Mouse (Mus musculus): ENCODE data around the gene Dnah3. TPM values are rescaled to one million over a fixed set of nuclear protein-coding genes. Genes with fewer than 3 reads are reported as not detected.

Dnah3 gene
- total RNA-seq, 2 experiments from 2014 or later, result 0.05 to 0.13 TPM

DNA sequence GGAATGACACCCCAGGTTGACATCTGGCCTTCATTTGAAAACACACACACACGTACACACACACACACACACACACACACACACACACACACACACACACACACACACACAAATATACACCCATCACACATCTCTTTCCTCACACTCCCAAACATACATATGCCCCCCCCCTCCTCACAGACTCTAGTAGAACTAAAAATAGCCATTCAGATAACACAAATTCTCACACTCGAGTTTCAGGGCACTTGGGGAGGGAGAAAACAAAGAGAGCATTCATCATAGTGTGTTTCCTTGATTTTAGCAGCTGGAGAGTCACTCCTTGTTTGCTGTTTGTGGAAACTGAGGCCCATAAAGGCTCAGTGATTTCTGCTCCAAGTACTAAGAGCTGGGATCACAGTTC is 41.1 kb downstream of the Dnah3 start:
- no peak for DNase-seq

DNA sequence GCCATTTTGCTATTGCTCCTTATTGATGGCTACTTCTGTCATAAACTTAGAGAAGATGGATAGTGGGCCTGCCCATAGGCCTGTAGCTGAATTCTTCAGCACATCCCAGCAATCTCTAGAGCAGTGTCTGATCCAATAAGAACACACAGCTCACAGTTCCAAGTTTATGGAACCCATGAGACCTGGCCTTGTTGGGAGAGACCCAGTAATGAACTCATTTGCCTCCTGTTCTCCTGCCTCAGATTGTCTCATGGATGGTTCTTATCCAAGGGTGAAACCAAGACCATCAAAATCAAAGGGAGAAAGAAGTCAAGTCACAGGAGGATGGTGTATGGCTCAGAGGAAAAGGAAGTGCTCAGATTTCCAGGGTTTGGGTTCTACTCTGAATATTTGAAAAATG is 44.6 kb downstream of the Dnah3 start:
- DNase-seq, result peak; percentile 61

DNA sequence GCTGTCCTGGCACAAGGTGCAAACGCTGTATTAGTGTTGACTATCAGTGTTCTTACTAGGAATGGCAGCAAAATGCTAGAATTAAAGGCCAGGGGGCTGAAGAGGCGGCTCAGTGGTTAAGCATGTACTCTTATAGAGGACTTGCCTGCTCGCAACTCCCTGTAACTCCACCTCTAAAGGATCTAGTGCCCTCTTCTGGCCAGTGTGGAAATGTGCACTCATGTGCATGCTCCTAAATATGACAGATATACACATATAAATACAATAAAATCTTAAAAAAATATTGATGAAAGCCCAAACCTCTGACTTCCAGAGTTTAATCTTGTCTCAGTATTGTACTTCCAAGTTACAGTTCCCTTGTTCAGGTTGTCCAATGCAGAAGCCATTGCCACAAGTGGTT is 51.1 kb downstream of the Dnah3 start:
- DNase-seq, result no peak

DNA sequence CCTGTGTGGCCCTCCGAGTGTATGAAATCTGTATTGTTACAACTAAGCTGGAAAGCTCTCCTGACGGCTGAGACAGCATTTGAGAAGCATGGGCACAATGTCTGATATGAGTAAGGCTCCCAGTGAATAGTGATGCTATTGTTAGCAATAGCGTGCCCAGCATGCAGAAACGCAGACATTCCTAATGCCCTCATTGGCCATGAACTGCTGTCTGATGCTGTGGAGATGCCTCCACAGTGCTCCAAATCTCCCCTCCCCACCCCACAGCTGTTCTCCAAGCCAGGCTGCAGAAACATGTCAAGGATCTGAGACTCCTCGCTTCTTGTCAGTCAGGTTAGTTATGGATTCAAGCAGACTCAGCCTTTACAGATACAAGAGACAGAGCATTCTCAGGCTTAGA is 58.7 kb downstream of the Dnah3 start:
- no peak for DNase-seq

DNA sequence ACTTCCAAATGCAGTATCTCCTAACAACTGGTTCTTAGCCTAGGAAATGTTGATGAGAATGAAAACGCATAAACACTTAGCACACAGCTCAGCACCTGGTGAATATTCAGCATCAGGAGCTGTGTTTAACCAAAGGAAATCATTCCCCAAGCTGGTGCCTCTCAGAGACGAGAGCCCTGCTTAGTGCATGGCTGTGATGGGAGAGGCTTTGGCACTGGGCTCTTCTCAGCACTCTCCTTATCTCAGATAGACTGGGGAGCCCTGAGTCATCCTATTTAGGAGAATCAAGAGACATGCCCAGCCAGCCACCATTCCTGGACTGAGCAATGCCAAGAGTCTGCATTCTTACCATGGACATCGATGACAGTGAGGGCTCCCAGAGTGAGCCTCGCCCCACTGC is 60.1 kb downstream of the Dnah3 start:
- DNase-seq, result no peak

DNA sequence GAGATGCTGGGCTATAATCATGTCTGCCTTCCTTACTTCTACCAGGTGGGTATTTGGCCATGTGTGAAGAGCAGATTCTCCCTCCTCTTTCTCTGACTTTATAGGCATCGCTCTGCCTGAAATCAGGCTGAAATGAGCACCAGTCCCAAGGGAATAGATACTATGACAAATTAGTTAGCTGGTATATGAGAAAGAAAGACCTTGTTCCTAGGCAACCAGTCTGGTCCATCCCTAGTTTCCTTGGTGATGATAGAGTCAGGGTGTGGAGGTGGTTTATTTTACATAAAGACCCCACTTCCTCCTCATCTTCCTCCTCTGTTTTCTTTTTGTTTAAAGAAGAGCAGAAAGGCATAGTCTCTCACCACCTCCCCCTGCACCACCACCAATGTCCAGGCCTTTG is 60.5 kb downstream of the Dnah3 start:
- no peak for DNase-seq

DNA sequence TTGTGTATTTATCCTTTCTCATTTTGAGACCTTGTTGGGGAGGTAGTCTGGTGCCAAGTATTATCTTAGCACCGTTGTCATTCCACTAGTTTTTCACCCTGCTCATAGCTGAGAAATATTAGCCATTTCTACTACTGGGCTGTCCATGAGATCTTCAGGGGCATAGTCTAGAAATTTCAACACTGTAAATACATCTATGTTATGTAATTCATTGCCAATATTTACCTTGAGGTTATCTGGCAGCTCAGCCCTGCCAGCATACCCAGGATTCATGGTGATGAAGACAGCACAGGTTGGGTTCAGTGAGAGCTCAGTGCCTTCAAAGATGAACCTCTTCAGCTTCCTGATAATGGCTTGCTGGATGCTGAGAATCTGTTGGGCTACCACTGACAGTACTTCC is 66.4 kb downstream of the Dnah3 start:
- no peak for DNase-seq

DNA sequence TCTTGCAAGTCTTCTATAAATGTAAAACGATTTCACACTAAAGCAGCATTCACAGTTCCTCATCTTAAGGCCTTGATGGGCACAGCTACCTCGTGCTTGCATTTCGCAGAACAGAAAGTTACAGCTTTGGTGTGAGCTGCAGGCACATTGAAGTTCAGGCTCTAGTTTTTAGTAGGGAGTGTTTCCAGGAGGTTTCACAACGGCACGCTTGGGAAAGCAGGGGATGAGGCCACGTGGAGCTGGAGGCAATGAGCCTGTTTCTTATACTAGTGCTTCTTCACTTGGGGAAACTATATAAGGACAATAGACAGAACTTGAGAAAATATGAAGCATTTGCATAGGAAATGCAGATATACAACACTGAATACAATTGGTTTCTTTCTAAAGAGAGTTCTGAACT is 98.0 kb downstream of the Dnah3 start:
- DNase-seq, result peak; percentile 10

DNA sequence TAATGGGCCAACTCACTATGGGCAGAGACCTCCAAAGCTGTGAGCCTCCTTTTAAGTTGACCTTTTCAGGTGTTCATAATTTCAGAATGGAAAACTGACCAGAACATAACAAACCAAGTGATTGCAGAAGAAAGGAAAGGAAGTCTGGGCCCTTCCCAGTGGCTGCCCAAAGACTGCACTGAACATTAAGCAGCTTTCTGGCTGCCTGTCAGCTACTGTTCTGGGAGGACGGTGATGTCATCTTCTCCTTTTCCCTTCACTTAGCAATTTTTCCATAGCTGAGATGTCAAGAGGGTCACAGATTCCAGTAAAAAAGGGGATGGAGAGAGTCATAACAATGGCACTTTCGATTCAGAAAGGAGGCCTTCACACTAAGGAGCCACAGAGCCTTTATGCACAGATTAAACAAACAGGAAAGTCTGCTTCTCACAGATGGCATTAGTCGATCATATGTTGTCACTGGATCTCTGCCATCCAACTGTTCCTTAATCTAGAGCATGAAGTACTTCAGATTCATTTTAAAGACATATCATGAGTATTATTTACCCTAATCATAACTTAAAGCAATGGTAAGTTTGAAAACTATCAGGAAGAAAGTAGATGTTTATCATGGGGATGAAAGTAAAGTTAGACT is 109.7 kb downstream of the Dnah3 start:
- peak; percentile 23 for DNase-seq

DNA sequence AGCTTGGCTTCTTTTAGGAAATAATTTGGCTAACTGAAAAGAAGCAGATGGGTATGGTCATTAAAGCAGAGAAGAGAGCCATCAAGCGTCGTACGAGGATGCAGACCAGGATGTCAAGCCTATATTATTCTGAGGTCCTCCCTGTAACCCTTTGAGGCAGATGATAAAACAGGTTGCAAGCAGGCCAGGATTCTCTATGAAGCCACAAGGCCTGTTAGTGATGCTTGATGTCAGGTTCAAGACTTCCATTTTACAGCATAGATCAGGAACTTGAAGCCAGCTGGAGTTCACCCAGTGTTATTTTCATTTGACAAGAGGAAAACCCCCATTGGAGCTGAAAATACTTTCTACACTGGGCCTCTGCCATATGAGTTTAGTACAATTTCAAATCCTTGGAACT is 114.9 kb downstream of the Dnah3 start:
- DNase-seq, result no peak

DNA sequence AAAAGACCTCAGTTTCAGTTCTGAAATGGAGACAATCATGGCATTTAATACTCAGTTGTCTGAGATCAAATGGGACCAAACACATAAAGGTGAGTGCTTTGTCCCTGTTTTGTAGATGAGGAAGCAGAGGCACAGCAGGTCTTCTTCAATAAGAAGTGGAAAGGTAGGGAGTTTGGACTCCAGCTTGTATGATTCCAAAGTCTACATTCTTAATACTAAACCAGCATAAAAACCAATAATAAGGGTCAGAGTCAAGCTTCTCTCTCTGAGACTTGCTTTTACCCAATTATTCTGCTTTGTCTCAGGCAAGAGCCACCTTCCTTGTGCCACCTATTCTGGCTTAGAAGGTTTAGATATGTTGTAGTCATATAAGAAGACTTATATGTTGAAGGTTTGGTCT is 116.5 kb downstream of the Dnah3 start:
- DNase-seq, result no peak

DNA sequence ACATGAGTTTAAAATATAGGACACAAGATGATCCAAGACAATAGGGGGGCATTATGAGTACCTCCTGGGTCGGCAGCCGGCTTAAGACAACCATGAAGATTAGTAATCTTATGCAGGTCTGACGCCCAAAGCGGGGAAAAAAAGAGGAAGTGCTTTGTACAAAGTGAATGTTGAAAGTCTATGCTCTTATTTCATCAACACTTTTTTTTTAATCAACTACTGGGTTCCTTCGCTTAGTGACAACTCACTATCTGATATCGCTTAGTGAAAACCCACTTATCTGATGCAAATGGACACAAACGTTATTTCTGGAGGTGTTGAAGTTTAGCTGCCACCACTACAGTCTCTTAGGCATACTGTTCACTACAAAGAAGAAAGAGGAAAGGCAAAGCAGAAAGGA is 117.5 kb downstream of the Dnah3 start:
- DNase-seq, result no peak

DNA sequence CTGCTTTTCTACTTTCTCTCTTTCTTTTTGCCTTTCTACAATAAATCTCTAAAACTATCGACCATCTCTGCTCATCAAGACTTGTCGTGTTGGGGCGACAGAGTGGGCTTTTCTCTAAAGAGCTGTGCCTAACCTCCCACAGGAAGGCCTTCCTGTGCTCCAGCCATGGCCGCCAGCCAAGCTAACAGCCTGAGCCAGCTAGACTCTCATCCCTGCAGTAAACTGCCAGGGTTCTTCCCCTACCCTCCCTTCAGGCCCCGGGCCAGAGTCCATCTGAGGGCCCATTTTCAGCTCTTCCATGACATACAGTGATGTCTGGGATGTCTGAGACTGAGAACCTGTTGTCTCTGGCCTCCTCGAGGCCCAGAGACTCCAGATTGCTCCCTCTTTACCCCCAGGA is 118.8 kb downstream of the Dnah3 start:
- no peak for DNase-seq

DNA sequence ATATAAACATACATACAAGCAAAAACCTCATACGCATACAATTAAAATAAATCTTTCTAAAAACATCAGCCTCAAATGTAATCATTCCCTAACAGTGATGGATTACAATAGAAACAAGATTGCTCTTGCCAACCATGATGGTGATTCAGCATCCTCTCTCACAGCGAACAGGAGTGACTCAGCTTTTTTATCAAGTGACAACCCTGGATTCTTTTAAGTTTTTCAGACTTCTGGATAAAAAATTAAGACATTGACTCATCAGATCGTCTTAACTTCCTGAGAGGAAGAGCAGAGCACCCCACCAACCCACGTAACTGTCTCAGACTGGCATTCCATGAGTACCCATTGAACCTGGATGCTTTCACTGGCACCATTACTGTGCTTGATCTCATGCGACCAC is 120.9 kb downstream of the Dnah3 start:
- DNase-seq, result no peak

DNA sequence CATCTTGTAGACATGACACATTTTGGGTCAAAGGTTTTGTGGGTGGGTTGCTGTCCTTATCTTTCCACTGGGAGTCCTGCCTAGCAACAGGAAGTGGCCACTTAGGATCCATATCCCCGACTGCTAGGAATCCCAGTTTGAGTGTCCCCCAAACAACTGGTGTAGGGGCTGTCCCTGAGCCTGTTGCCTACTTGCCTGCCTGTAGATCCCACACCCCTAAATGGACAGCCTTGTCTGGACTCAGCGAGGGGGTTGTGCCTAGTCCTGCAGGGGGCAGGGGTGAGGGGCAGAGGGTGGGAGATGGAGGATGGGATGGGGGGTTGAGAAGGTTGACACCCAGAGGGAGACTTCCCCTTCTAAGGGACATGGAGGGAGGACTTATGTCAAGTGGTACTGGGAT is 125.8 kb downstream of the Dnah3 start:
- no peak for DNase-seq

DNA sequence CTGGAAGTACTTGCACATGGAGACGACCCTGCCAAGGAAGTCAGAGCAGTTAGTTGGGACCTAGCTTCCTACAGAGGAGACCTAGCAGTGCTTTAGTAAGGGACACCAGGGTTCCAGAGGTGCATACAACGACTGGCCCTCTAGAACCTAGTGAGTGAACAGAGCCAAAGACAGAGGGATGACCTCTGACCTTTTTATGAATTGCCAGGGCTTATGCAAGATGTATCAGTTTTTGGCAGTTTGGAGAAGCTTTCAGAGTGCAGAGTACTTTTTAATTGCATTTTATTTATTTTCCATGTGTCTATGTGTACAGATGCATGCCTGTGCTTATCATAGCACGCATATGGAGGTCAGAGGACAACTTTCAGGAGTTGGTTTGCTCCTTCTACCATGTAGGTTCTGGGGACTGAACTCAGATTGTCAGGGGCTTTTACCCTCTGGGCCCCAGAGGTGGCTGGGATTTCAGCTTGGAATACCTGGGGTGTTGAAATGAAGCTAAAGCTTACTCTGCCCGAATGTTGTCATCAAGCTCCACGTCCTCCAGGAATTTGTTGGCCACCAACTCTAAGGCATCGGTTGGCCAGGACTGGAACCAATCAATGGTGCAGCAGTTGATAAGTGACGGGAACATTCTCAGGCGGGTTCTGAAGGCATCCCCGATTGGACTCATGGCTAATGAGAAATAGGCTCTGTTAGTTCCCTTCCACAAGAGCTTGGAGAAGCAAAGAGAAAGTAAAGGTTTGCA is 129.3 kb downstream of the Dnah3 start:
- DNase-seq, result no peak

DNA sequence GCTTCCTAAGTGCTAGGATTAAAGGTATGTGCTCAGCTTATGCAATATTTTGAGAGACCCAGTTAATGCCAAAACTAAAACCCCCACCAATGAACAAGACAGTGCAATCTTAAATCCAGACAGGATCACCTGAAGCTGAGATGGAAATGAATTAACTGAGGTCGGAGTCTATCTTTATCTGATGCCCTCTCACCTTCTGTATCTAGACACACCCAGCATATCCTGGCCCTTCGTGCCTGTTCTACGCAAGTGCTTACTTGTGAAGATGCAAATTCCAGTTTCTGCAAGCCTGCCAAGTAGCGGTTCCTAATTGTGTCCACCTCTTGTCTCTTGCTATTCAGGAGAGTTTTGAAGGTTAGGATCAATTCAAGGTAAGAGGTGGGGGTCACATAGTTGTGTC is 129.9 kb downstream of the Dnah3 start:
- DNase-seq, result no peak

DNA sequence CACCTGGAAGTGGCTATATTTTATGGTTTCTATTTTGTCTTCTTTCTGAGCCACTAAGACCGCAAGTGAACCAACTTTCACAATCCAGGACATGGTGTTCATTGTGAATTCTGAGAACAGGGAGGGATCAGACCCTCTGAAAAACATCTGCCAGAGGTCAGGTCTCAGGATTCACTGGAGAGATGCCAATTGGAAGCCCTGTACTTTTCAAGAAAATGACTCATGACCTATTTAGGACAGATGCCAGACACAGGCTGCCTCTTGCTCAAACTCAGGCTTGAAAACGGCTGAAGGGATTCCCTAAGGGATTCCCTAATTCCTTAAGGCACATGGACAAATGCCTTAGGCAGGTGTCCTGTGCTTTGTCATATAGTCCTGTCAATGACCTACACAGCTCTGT is 134.0 kb downstream of the Dnah3 start:
- DNase-seq, result peak; percentile 73

DNA sequence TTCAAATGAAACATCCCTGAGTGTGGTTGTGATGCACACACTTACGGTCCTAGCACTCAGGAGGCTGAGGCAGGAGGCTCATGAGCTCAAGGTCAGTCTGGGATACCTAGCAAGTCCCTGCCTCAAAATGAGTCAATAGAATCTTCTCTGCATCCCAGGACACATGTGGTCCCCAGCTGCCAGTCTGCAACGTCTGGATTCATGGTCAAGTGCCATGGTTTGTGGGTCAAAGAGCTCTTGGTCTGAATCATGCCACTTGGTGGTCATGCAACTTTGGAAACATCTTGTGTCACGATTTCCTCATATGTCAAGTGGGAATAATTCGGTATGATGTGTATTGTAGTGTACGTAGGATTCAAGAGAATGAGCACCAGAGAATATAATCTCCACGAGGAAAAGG is 134.5 kb downstream of the Dnah3 start:
- DNase-seq, result no peak

DNA sequence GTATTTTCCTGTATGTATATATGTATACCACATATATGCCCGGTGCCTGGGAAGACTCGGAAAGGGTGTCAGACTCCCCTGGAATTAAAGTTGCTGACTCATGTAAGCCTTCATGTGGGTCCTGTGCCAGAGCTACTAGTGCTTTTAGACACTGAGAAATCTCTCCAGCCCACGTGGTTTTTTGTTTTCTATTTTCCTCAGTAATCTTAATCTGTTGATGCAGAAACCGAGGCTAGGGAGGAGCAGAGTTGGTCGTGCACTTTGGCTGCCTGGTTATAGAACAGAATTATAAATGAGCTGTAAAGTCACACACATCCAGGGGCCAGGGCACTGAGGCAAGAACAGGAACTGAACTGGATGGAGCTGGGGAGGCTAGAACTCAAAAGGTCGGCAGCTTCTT is 135.1 kb downstream of the Dnah3 start:
- DNase-seq, result peak; percentile 10

DNA sequence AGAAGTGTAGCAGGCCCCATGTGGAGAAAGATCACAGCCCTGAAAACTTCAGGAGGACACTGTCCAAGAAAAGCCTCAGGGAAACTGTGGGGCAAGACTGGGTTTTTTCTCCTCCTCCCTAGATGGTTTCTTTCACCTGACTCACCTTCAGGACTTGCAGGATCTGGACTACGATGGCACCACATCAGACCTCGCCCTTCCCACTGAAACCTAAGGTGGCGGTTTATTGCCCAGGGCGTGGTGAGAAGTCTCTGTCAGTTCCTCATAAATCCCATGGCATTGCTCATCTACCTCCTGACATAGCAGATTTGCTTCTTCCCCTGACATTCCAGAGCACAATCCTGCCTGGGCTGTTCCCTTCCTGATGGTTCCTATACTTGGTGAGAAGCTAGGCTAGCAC is 135.6 kb downstream of the Dnah3 start:
- no peak for DNase-seq

DNA sequence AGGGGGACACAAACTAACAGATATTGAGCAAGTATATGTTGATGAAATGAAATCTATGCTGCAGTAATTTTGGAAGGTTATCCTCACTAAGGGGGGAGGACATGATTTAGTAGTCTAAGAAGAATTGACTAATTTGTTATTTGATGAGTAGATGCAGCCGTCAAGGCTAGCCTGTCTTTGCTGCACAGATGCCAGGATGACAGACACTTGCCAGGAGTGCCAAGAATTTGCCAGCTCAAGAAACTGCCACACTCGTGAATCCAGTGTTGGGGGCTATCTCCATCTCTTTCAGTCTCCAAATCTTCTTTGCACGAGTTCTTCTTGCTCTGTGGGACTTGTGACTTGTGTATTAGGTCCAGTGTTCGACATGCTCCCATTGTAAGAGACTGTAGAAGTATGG is 136.0 kb downstream of the Dnah3 start:
- no peak for DNase-seq

DNA sequence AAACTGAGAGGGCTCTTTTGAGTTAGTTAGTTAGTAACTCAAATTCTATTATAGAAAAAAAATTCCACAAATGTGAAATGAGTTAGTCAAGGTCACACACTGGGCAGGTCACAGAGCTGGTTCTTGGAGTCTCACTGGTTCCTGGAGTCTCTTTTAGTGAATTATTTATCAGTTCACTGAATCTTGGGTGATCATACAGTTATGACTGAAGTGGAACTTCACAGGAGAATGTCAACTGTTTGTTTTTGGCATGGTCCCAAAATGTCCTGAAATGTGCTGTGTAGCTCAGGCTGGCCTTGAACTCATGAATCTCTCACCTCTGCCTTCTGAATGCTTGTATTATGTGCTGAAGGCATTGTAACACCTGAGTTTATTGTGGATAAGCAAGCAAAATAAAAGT is 137.7 kb downstream of the Dnah3 start:
- no peak for DNase-seq

DNA sequence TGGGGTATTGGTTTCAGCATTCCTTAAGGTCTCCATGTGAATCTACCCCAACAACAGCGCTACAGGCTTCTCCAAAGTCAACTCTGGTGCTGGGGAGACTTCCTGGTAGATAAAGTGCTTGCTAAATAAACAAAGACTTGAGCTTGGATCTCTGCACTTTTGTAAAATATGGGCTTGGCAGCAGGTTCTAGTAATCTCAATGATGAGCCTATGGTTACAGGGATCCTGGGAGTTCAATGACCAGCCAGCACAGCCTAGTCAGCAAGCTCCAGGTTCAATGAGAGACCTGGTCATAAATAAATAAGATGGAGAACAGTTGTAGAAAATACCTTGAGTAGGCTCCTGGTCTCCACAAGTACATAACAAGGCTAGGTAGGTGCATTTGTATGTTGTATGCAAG is 141.0 kb downstream of the Dnah3 start:
- DNase-seq, result no peak
